Mouse (Mus musculus): Measurements from ENCODE around the gene Btbd9. TPM values are rescaled to one million over a fixed set of nuclear protein-coding genes. Genes with fewer than 3 reads are reported as not detected.

The Btbd9 gene
- polyA plus RNA-seq, 1 experiment from 2014 or later: 76.1 TPM

DNA sequence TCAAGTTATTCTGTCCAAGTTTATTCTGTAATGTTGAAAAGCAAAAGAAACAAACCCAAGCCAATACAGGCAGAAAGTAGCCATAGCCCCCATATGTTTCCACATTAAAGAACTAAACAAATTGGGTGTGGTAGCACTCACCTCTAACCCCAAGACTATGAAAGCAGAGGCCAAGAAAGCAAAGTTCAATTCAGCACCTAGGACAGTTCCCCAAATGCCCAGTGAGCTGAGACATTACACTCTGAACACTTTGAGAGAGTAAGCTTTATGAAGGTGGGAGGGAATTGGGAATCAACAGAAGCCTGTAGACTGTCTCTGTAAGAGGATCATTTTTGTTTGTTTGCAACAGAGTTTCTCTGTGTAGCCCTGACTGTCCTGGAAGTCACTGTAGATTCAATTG, 186.6 kb downstream of the Btbd9 start:
- no peak overlapping the region for H3K9ac ChIP-seq
- no peaks in the 10 kb centered on the region for H3K36me3 ChIP-seq
- H3K4me3 ChIP-seq: no peak overlapping the region
- no peaks in the 10 kb centered on the region for H3K27me3 ChIP-seq
- H3K27ac ChIP-seq: no peak overlapping the region
- H3K4me2 ChIP-seq (replicated peaks): no peak overlapping the region
- ATAC-seq (ENCODE audit: low FRiP score, low read depth): no peak
- H3K4me1 ChIP-seq: peaks cover 5% of the 10 kb centered on the region; the same call in 1 of the 2 replicates
- 0 out of 2 replicates have a peak, but pooled peaks cover 5% of the 10 kb centered on the region for H3K9me3 ChIP-seq

DNA sequence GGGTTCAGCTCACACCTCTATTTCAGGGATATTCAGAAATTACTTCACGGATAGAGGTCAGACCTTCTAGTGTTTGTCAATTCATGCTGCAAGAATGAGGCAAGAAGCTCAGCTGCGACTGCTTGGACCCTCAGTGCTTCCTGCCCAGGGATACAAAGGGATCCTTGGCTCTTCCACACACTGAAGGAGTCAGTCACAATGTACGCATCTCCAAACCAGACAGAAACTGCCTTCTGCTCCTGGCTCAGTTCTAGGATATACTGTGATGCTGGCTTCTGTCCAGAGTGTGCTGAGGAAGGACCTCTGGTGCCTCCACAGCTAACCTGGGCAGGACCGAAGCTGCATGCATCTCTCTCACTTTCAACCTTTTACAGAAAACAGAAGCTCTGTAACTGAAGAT, 187.5 kb downstream of the Btbd9 start:
- WGBS: 87% methylated on average over 4 of the region's 4 CpGs
- Histone ChIP-seq H3K9me3 (0 out of 2 replicates have a peak, but pooled peaks cover 5% of the 10 kb centered on the region), H3K4me1 (peaks cover 5% of the 10 kb centered on the region; the same call in 1 of the 2 replicates), H3K27ac (no peak overlapping the region), H3K4me2 (replicated peaks) (no peak overlapping the region), H3K27me3 (no peaks in the 10 kb centered on the region), H3K4me3 (no peak overlapping the region), H3K9ac (no peak overlapping the region), H3K36me3 (no peaks in the 10 kb centered on the region)
- ATAC-seq (ENCODE audit: low FRiP score, low read depth): no peak

DNA sequence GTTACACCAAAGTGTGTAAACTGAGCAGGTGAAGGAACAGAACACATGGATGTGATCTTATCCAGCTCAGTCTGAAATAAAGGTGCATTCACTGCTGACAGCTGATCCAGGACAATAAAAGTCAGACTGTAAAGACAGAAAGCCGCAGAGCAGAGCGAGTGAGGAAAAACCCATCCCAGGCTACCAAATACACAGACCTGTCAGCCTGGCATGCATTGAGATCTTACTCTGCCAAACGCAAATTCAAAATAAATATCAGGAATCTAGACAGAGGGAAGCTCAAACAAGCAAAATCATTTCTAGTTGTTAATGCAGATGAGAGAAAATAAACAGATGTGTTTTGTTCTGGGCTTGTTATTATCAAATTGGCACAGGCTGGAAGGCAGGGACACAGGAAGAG, 187.9 kb downstream of the Btbd9 start:
- WGBS: 57% methylated on average over 3 of the region's 3 CpGs
- ATAC-seq (ENCODE audit: low FRiP score, low read depth): no peak
- Histone ChIP-seq H3K4me3 (no peak overlapping the region), H3K27me3 (no peaks in the 10 kb centered on the region), H3K9me3 (0 out of 2 replicates have a peak, but pooled peaks cover 5% of the 10 kb centered on the region), H3K4me2 (replicated peaks) (no peak overlapping the region), H3K36me3 (no peaks in the 10 kb centered on the region), H3K27ac (no peak overlapping the region), H3K9ac (no peak overlapping the region), H3K4me1 (peaks cover 5% of the 10 kb centered on the region; the same call in 1 of the 2 replicates)

DNA sequence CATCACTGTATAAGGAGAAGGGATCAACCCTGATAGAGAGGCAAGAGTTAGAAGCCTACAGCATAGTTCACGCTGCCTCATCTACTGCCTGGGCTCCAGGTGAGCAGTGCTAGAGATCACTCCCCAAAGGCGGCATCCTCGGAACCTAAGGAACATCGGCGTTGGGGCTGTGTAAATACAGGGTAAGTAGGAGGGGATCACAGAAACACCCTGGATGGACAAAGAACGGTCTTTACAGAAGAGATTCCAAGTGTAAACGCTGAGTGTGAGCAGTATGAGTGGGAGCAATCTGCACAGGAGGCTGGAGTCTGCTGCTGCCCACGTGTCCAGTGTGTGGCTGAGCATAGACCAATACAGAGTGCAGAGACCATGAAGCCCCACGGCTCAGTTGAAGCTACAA, 190.0 kb downstream of the Btbd9 start:
- no peak overlapping the region for H3K4me3 ChIP-seq
- peaks cover 5% of the 10 kb centered on the region; the same call in 1 of the 2 replicates for H3K4me1 ChIP-seq
- ATAC-seq (ENCODE audit: low FRiP score, low read depth): no peak
- 91% methylated on average over 9 of the region's 9 CpGs for WGBS
- no peak overlapping the region for H3K4me2 ChIP-seq (replicated peaks)
- no peak overlapping the region for H3K9ac ChIP-seq
- no peaks in the 10 kb centered on the region for H3K27me3 ChIP-seq
- H3K27ac ChIP-seq: no peak overlapping the region
- 0 out of 2 replicates have a peak, but pooled peaks cover 5% of the 10 kb centered on the region for H3K9me3 ChIP-seq
- H3K36me3 ChIP-seq: no peaks in the 10 kb centered on the region

DNA sequence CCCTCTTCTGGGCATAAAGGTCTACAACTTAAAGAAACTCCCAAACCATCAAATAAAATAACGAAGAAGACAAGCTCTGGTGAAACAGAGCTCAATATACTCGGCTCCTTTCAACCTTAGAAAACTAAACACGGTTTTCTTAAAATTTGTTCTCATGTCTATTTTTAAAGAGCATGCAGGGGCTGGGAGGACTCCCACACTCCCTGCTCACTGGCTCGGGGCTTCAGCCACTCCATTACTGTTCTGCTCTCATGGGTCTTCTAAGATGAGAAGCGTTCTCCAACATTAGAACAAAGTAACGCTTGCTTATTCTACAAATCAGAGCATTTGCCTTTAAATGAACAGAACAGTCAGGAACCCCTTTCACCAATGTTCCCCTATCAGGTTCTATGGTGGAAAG, 192.6 kb downstream of the Btbd9 start:
- H3K9ac ChIP-seq: no peak overlapping the region
- WGBS: 88% methylated on average over 6 of the region's 6 CpGs
- ATAC-seq (ENCODE audit: low FRiP score, low read depth): no peak

DNA sequence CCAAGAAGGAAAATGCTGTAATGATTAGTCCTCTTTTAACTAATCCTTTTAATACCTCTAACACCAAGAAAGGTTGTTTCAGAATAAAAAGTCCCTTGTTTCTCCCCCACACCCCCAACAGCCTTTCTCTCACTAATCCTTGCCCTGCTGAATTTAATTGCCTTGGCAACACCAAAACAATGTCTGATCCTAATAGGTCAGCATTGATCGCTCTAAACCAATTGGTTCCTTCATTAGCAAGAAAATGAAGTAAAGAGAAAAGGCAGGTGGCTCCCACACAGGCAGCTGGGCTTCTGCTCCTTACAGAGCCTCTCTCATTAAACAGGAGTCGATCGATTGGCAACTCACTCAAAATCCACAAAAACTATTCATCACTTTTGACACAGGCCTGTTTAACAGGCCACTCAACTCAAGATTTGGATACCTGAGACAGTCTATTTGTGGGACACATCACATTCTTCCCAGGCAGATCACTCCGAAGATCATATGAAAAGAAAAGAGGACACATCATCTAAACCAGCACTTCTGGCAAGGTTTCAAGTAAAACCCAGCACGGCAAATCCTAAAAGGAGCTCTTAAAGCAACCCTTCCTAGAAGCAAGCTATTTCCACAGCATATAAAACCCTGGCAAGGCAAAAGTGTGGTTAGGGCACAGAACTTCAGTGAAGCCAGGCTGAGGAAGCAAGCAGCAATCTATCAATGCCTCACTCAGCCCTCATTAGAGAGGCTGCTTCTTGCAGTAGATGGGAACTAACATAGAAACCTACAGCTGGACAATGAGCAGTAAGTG, 197.9 kb downstream of the Btbd9 start:
- 0 out of 2 replicates have a peak, but pooled peaks cover 2% of the 10 kb centered on the region for H3K36me3 ChIP-seq
- H3K4me2 ChIP-seq (replicated peaks): 0 out of 2 replicates have a peak overlapping the region, but pooled peaks have one; percentile 7
- ATAC-seq (ENCODE audit: low FRiP score, low read depth): no peak
- H3K4me3 ChIP-seq: no peak overlapping the region
- H3K9ac ChIP-seq: no peak overlapping the region
- 25% methylated on average over 5 of the region's 5 CpGs for WGBS
- H3K9me3 ChIP-seq: no peaks in the 10 kb centered on the region
- H3K27me3 ChIP-seq: no peaks in the 10 kb centered on the region
- H3K27ac ChIP-seq: 0 out of 2 replicates have a peak overlapping the region, but pooled peaks have one; percentile 15
- H3K4me1 ChIP-seq: peaks cover 24% of the 10 kb centered on the region

More for the DNA sequence above, 192.6 kb downstream of the Btbd9 start:
- H3K36me3 ChIP-seq: no peaks in the 10 kb centered on the region
- H3K4me1 ChIP-seq: peaks cover 7% of the 10 kb centered on the region
- H3K4me3 ChIP-seq: no peak overlapping the region
- no peaks in the 10 kb centered on the region for H3K9me3 ChIP-seq
- no peaks in the 10 kb centered on the region for H3K27me3 ChIP-seq
- no peak overlapping the region for H3K4me2 ChIP-seq (replicated peaks)
- no peak overlapping the region for H3K27ac ChIP-seq

DNA sequence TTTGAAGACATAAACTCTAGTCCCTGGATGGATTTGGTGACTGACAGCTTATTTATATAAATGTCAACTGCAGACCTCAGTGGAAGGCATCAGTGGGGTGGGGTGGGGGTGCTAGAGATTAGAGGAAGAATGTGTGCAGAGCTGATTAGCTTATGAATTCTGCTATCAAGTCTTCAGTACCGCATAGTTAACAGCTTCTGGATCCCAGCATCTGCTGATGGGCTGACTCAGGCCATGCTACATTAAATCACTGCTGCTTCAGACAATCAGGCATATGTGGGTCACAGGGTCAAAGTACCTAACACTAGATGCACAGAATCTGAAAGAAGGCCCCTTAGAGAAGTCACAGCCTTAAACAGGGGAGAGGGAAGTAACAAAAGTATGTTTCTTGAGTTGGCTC, 198.5 kb downstream of the Btbd9 start:
- ATAC-seq (ENCODE audit: low FRiP score, low read depth): no peak
- H3K9ac ChIP-seq: no peak overlapping the region
- no peak overlapping the region for H3K4me2 ChIP-seq (replicated peaks)
- 30% methylated on average over 1 of the region's 1 CpGs for WGBS
- no peak overlapping the region for H3K4me3 ChIP-seq
- H3K27ac ChIP-seq: no peak overlapping the region
- 0 out of 2 replicates have a peak, but pooled peaks cover 2% of the 10 kb centered on the region for H3K36me3 ChIP-seq
- H3K4me1 ChIP-seq: peaks cover 24% of the 10 kb centered on the region
- no peaks in the 10 kb centered on the region for H3K9me3 ChIP-seq
- no peaks in the 10 kb centered on the region for H3K27me3 ChIP-seq

DNA sequence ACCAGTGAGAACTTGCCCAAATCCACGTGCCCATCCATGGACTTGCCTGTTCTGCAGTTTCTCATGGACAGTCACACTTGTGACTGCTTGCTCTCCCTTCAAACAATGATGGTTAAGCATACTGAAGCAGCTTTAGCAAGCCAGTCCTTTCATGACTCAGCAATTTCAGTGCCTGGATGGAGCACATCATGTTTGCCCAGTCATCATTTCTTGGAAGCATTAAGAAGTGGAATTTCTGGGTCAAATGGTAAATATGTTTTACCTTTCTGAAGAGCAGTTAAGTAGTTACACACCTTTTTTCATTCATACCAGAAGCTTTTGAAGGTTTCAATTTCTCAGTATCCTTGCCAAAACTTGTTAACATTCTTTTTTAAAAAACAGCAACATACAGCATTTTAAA, 201.2 kb downstream of the Btbd9 start:
- ATAC-seq (ENCODE audit: low FRiP score, low read depth): no peak
- Histone ChIP-seq H3K9me3 (no peaks in the 10 kb centered on the region), H3K4me1 (peaks cover 27% of the 10 kb centered on the region), H3K4me3 (no peak overlapping the region), H3K27me3 (no peaks in the 10 kb centered on the region), H3K27ac (no peak overlapping the region), H3K4me2 (replicated peaks) (no peak overlapping the region), H3K36me3 (peaks cover 5% of the 10 kb centered on the region; the same call in 1 of the 2 replicates), H3K9ac (no peak overlapping the region)
- WGBS: 88% methylated on average over 1 of the region's 1 CpGs

DNA sequence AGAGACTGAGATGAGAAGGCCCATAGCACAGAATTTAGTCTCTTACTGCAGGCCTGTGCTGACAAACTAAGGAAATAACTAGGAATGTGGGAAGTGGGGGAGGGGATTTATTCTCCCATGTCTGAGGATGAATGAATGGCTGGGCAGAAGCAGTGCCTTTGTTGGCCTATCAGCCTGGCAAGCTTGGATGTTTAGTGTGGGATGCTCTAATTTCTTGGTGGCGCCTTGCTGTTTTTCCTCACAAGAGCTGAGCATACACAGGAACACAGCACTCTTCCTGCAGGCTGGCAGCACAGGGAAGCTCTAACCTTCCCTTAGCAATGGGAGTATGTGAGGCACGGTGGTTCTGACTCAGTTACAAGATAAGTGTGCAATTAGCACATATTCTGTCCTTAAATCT, 207.7 kb downstream of the Btbd9 start:
- H3K9ac ChIP-seq: no peak overlapping the region
- no peak overlapping the region for H3K27ac ChIP-seq
- no peaks in the 10 kb centered on the region for H3K9me3 ChIP-seq
- H3K4me3 ChIP-seq: no peak overlapping the region
- 64% methylated on average over 2 of the region's 2 CpGs for WGBS
- H3K27me3 ChIP-seq: no peaks in the 10 kb centered on the region
- no peak for ATAC-seq (ENCODE audit: low FRiP score, low read depth)
- H3K4me2 ChIP-seq (replicated peaks): no peak overlapping the region
- peaks cover 21% of the 10 kb centered on the region; the same call in 1 of the 2 replicates for H3K4me1 ChIP-seq
- peaks cover 3% of the 10 kb centered on the region; the same call in 1 of the 2 replicates for H3K36me3 ChIP-seq

DNA sequence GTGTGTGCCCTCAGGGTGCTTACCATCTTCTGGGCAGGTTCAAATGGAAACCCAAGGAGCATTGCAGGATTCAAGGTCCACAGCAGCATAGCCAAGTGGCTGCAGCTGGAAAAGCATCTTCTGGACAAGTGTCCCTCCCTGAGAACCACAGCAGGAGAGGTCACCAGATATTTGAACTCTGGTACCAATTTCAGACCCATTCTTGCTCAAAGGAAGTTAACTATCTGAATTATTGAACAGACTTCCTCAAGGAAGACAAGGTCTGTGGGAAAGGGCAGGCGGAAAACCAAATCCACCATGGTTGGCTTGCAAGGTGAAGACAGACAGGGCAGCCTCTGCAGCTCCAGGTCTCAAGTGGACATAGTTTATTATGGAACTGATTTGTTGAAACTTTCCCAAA, 211.6 kb downstream of the Btbd9 start:
- H3K36me3 ChIP-seq: no peaks in the 10 kb centered on the region
- H3K4me2 ChIP-seq (replicated peaks): no peak overlapping the region
- WGBS: 91% methylated on average over 1 of the region's 1 CpGs
- no peaks in the 10 kb centered on the region for H3K27me3 ChIP-seq
- H3K9me3 ChIP-seq: no peaks in the 10 kb centered on the region
- H3K4me1 ChIP-seq: peaks cover 36% of the 10 kb centered on the region
- H3K27ac ChIP-seq: no peak overlapping the region
- no peak for ATAC-seq (ENCODE audit: low FRiP score, low read depth)
- H3K4me3 ChIP-seq: no peak overlapping the region
- H3K9ac ChIP-seq: no peak overlapping the region

DNA sequence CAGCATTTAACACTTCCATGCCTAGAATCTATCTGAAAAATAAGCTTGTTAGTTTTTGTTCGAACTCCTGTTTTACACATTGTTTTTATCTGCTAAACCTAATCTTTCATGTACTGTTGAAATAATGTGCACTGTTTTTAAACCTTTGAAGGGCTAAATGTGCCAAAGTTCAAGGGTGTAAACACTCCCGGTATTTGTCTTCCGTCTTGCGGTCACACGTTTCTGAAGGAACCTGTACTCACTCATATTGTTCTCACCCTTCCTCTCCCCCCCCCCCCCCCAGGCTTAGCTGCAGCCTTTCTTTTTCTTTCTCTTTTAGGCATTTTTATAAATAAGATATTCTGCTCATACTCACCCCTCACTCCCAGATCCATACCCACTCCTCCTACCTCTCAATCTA, 212.9 kb downstream of the Btbd9 start:
- no peaks in the 10 kb centered on the region for H3K27me3 ChIP-seq
- 80% methylated on average over 5 of the region's 5 CpGs for WGBS
- no peak overlapping the region for H3K4me3 ChIP-seq
- ATAC-seq (ENCODE audit: low FRiP score, low read depth): no peak
- no peaks in the 10 kb centered on the region for H3K9me3 ChIP-seq
- H3K4me2 ChIP-seq (replicated peaks): no peak overlapping the region
- H3K9ac ChIP-seq: no peak overlapping the region
- H3K36me3 ChIP-seq: no peaks in the 10 kb centered on the region
- peaks cover 47% of the 10 kb centered on the region for H3K4me1 ChIP-seq
- H3K27ac ChIP-seq: no peak overlapping the region

DNA sequence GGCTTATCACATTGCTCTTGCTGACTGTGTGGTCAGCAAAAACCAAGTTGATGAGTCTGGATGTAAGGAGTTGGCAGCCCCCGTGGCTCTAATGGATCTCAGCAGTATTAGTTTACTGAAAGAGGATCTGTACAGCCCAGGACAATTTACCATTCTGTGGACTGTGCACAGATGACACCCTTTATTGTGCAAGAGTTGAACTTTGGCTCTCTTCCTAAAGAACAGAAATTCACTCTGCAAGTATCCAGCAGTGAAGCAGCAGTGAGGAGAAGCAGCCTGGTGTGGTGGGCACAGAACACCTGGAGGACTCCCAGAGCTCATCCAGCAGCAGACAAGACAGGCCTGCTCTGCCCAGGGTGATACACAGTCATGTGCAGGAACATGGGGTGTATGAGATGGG, 215.6 kb downstream of the Btbd9 start:
- Histone ChIP-seq H3K27ac (no peak overlapping the region), H3K9me3 (no peaks in the 10 kb centered on the region), H3K4me3 (no peak overlapping the region), H3K27me3 (no peaks in the 10 kb centered on the region), H3K4me1 (peaks cover 38% of the 10 kb centered on the region), H3K9ac (no peak overlapping the region), H3K4me2 (replicated peaks) (no peak overlapping the region), H3K36me3 (no peaks in the 10 kb centered on the region)
- no peak for ATAC-seq (ENCODE audit: low FRiP score, low read depth)
- WGBS: 33% methylated on average over 1 of the region's 1 CpGs

Measured in limb, embryonic 13.5 days (tissue).